Mouse (Mus musculus): Measurements from ENCODE around the gene Sos2. TPM values are rescaled to one million over a fixed set of nuclear protein-coding genes. Genes with fewer than 3 reads are reported as not detected.
"Not testable (repeated sequence)": the region's sequence is repeated elsewhere in the genome, so short reads cannot be mapped to it uniquely, and the experiment has no call there.

Sos2 gene
- total RNA-seq, 2 experiments from 2014 or later: 30.8 to 33.7 TPM

GRCm38 (mm10) chr12:69680635-69681565, 752 bp downstream of the Sos2 start:
- intact Hi-C loops (cut with DNase I): loop anchor here (5.0 kb wide), 3 partner anchors 34 to 324 kb away; partner anchors contain the start of gene Nemf
- DNase-seq (ENCODE audit: low spot score in 2 of 2): peak; percentile 40 to 48

DNA sequence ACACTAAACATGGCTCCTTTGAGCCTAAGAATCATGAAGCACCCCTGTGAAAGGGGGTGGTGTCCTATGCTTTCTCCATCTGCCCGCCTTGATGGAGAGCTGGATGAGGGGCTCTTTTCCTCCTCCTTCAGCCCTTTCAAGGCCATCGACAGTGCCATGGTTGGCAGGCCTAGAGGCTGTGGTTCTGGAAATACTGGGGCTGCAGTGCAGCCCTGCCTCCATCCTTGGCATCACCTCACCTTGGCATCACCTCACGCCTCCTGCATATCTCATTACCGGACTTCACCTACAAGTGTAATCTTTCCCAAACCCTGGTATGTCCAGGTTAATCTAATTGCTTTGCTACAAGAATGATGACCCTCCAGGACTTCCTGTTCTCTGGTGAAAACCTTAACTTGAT, 5.5 kb downstream of the Sos2 start:
- intact Hi-C loops (cut with DNase I): no loop called here
- no peak for DNase-seq (ENCODE audit: low spot score in 2 of 2)

DNA sequence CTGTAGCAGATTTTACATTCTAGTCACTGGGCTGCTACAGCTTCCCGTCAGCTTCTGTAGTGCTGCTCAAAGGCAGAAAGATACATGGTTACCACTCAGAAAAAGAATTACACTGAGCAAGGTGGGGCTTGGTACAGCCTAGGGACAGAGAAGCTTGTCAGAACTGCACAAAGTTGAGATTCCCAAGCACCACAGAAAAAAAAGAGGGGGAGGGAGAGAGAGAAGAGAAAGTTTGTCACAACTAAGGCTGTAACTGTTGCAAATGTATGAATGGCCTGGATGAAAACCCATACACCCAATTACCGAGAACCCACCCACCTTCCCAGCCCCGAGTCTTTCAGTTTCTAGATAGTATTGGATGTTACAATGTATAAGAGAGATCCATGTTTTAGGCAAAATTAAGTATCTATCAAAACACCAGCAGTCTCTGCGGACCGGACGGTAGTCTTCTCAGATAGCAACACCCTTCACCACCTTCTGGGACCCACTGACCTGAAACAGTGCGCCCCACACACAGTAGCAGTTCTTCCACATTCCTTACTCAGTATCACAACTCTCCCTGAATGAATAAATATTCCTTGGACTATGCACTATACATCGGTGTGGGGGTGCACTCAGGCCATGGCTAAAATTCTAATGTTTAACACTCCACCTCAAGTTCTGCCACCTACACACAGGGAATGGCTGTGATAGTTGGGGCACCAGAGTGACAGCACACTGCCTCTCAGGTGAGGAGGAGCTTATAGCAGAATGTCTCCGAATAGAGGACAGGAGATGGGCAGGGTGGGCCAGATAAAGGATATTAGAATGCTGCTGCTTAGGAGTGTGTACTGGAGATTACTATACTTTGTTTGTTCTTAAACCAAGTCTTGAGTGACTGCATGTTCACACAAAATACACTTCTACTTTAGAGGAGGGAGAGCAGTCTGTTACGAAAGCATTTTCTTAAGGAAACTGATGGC, 6.8 kb downstream of the Sos2 start:
- intact Hi-C loops (cut with DNase I): no loop called here
- DNase-seq (ENCODE audit: low spot score in 2 of 2): no peak

- intact Hi-C loops (cut with DNase I): no loop called here
- no peak for DNase-seq (ENCODE audit: low spot score in 2 of 2)
These were observed 7.5 kb downstream of the Sos2 start for GRCm38 (mm10) chr12:69674176-69674575.

DNA sequence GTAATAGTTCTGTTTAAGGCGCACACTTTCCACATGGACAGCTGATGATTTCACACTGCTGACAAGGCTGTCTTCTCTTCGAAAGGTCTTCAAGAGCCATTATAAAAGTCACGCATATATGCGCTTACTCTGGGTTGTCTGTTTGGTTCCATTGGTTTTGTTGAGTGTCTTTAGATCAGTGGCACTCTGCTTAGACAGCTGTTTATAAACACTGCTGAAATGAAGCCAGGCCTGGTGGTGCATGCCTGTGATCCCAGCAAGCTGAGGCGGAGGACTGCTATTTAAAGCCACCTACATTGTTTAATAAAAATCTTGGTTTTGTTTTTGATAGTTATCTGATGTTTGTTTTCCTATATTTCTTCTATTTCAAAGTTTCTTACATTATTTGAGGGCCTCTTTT, 14.9 kb downstream of the Sos2 start:
- no peak for DNase-seq (ENCODE audit: low spot score in 2 of 2)
- intact Hi-C loops (cut with DNase I): no loop called here

GRCm38 (mm10) chr12:69661658-69662057, 20.0 kb downstream of the Sos2 start:
- no peak for DNase-seq (ENCODE audit: low spot score in 2 of 2)
- intact Hi-C loops (cut with DNase I): no loop called here

GRCm38 (mm10) chr12:69653973-69654372, 27.7 kb downstream of the Sos2 start:
- intact Hi-C loops (cut with DNase I); DNase-seq (ENCODE audit: low spot score in 2 of 2): not testable (repeated sequence)

- intact Hi-C loops (cut with DNase I): loop anchor here (5.0 kb wide), 1 partner anchor 33 kb away; the partner anchor contains the start of gene Sos2
- no peak for DNase-seq (ENCODE audit: low spot score in 2 of 2)
These were observed 32.1 kb downstream of the Sos2 start for GRCm38 (mm10) chr12:69649511-69649910.

DNA sequence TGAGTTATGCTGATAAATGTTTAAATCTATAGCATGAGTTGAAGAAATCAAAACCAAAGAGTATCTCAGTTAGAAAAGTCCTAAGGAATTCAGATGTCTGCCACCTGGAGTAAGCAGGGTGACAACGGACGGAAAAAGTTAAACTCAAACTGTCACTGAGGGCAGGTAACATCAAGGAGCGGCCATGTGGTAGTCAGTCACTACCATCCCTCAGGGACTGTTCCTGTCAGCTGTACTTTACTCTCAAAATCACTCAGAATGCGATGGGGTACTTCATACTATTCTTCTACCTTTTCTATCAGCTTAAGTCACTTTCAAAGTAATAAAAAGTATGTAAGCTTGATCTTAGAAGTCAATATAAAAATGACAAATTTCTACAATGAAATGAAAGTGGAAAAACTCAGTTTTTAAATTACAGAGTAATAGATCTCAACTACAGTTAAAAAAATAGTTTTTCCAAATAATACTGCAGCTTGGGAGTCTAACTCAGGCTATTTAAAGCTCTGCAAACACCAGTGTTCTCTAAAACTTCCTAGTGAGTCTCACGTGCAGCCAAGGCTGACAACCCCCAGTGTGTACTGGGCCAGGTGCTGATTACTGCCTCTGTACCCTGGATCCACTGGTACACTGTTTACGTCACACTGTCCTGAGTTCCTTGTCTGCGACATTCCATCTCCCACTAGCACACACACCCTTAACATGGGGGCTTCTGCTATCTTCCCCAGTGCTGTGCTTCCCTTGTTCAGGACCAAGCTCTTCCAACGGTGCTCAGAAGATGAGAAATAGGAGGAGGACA, 35.6 kb downstream of the Sos2 start:
- DNase-seq (ENCODE audit: low spot score in 2 of 2): no peak
- intact Hi-C loops (cut with DNase I): loop anchor here (5.0 kb wide), 1 partner anchor 36 kb away; the partner anchor contains the start of gene Sos2

- peak in 1 of 2 experiments; percentile 28 for DNase-seq (ENCODE audit: low spot score in 2 of 2)
- intact Hi-C loops (cut with DNase I): loop anchor here (5.0 kb wide), 1 partner anchor 37 kb away; the partner anchor contains the start of gene Sos2
These were observed 36.8 kb downstream of the Sos2 start for GRCm38 (mm10) chr12:69644877-69645276.

- intact Hi-C loops (cut with DNase I): no loop called here
- DNase-seq (ENCODE audit: low spot score in 2 of 2): no peak
These were observed 38.8 kb downstream of the Sos2 start for GRCm38 (mm10) chr12:69642877-69643276.

- DNase-seq (ENCODE audit: low spot score in 2 of 2): no peak
- intact Hi-C loops (cut with DNase I): no loop called here
These were observed 46.9 kb downstream of the Sos2 start for GRCm38 (mm10) chr12:69634761-69635160.

DNA sequence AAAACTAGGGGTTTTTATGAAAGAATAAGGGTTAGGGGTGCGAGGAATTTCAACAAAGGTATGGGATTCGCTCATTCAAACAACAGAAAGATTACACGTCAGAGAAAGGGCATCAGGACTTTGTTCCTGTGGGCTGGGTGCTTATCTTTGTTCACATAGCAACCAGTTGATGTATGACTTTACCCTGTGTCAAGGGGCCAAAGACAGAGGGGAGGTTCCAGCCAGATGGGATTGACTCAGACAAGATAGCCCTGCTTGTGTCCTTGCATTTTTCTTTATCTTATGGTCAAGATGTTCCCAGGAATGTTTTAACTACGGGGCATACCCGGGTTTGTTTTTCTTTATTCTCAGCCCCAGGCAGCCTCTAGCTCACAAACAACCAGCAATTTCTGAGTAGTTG, 63.1 kb downstream of the Sos2 start:
- intact Hi-C loops (cut with DNase I); DNase-seq (ENCODE audit: low spot score in 2 of 2): not testable (repeated sequence)

DNA sequence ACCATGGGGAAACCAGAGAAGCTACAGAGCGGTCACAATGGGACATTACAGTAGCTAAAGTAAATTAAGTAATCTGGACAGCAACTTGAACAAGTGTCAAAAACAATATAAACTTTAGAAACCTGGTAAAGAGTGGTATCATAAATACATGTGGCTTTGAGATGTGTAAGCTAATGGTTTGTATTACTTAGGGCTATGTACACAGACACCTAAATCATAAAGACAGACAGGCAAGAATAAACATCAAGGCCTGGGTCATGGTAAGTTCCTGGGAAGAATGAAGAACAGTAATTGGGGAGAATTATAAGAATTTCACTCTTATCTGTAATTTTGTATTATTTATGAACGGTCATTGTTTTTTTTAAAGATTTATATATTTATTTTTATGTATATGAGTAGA, 77.3 kb downstream of the Sos2 start:
- DNase-seq (ENCODE audit: low spot score in 2 of 2): no peak
- intact Hi-C loops (cut with DNase I): no loop called here

- intact Hi-C loops (cut with DNase I): no loop called here
- DNase-seq (ENCODE audit: low spot score in 2 of 2): no peak
These were observed 84.2 kb downstream of the Sos2 start for GRCm38 (mm10) chr12:69597446-69597845.

DNA sequence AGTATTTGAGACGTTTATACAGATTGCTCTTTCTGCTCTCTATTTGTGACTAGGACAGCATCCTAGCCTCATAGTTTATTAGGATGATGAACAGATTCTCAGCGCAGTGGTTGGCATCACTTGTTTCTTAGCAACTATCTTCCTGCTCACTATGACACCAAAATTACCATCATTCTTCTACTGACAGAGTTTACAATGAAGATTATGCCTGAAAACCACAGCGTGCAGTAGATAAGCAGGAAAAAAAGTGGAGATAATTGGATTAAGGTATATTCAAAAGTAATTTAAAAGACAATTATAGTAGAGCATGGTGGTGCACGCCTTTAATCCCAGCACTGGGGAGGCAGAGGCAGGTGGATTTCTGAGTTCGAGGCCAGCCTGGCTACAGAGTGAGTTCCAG, 88.5 kb downstream of the Sos2 start:
- intact Hi-C loops (cut with DNase I): no loop called here
- no peak for DNase-seq (ENCODE audit: low spot score in 2 of 2)

GRCm38 (mm10) chr12:69583270-69583629, 98.4 kb downstream of the Sos2 start:
- intact Hi-C loops (cut with DNase I): no loop called here
- no peak for DNase-seq (ENCODE audit: low spot score in 2 of 2)

DNA sequence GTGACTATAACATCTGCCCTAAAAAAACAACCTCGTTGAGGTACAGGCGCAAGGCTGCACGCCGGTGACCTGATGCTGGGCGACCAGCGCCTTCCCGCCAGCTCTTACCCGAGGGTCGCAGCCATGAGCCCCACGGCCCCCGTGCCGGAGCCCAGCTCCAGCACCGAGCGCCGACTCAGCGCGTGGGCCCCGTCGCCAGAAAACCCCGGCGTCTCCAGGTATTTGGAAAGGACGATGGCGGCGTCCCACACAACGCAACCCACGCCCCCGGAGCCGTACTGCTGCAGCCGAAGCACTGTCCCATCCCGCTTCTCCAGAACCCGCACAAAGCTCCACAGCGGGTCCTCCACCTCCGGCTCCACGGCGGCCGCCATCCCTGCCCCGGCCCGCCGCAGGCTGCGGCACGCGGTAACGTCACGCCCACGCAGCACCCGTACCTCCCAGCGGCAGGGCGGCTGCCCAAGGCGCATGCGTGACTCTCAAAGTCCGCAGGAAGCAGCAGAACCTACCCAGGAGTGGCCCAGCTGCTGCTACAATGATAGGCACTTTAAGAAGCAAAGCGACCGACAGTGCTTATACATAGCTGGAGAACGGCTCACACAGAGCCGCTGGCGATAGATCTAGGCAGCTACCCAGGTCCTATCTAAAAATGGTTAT, 98.9 kb downstream of the Sos2 start, which contains the start of gene Vcpkmt:
Gene Vcpkmt (minus strand): TSS at position 416 of the 657 bp plus-strand sequence.
- intact Hi-C loops (cut with DNase I): no loop called here
- peak; percentile 87 to 90 for DNase-seq (ENCODE audit: low spot score in 2 of 2)

DNA sequence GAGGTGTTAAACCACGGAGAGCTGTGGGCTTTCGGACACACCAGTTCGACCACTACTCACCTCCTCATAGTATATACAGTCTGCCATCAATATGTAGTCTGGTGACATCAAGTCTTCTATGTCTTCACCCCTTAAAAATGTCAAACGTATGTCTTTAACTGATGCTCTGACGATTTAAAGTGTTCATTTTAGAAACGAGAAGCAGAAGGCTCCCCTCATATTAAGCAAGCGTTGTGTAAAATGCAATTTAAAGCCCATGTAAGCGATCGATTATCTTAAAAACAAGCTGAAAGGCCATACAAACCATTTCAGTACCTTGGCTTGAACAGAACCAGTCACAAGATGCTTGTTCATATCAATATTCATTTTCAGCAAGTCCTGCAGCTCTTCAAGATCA, 99.4 kb downstream of the Sos2 start:
- intact Hi-C loops (cut with DNase I): no loop called here
- no peak for DNase-seq (ENCODE audit: low spot score in 2 of 2)

Measured in left cerebral cortex, postnatal 36 days (tissue).